Mouse (Mus musculus): ENCODE measurements around the gene Lnx1.

- TF ChIP-seq CTCF (IDR thresholded peaks at IDR 0.05; ENCODE audit: low read depth, low read length), result no peak
- no peak for TF ChIP-seq POLR2A (IDR thresholded peaks at IDR 0.05; ENCODE audit: borderline replicate concordance, low read depth, low read length)
Measured at GRCm38 (mm10) chr5:74649122-74649521, 53.6 kb downstream of the Lnx1 start.

All from bone marrow macrophage, adult 2 months (primary cell).